Mouse (Mus musculus): Measurements from ENCODE around the gene Coq9. TPM values are rescaled to one million over a fixed set of nuclear protein-coding genes. Genes with fewer than 3 reads are reported as not detected.

Gene Coq9
- polyA plus RNA-seq, 1 experiment from 2014 or later = 54.9 TPM

DNA sequence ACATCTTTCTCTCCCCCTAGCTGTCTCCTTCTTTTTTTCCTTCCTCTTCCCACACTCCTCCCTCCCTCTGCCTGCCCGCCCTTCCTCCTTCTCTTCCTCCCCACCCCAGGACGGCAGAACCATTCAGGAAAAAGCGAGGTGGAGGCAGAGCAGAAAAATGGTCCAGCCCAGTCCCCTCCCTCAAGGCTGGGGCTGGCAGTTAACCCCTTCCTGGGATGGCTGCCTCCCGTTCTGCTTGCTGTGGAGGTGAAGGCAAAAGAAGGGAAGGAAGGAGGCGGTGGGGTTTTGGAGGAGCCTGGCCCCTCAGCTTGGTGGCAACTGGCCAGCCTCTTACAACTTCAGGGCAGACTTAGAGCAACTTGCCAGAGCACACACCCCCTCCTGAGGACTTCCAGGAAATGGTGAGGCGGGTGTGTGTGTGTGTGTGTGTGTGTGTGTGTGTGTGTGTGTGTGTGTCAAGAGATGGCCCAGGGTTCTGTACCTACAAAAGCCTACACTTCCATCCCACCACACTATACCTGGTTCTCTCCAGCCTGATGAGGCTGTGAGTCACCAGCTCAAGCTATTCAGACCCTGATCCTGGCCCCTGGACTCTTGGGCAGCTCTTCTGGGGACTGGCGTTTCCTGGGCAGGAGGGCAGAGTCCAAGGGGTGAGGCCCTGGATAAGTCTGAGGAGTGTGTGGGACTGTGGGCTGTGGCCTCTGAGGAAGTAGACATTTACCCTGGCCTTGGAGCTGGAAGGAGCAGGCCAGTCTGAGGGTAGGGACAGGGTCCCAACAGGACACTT is 33.2 kb downstream of the Coq9 start:
- 4% methylated on average over 7 of the region's 7 CpGs for WGBS
- H3K9ac ChIP-seq (replicated peaks; ENCODE audit: low read length) = peak overlapping the region; percentile 81
- peak; percentile 77 for ATAC-seq (ENCODE audit: low FRiP score, low TSS enrichment)
- H3K4me1 ChIP-seq (ENCODE audit: control insufficient read depth, insufficient read depth, low read length) = peaks cover 46% of the 10 kb centered on the region
- peak; percentile 91 for DNase-seq
- no peaks in the 10 kb centered on the region for H3K9me3 ChIP-seq (ENCODE audit: control insufficient read depth, low read length)
- peak overlapping the region; percentile 84 for H3K4me2 ChIP-seq (ENCODE audit: low read length)
- H3K4me3 ChIP-seq (replicated peaks; ENCODE audit: low read depth, low read length) = peak overlapping the region; percentile 68
- peak overlapping the region; percentile 74 for H3K27ac ChIP-seq (replicated peaks; ENCODE audit: low read depth, low read length)
- H3K27me3 ChIP-seq (ENCODE audit: control insufficient read depth, insufficient read depth, low read length) = peaks cover 12% of the 10 kb centered on the region
- H3K36me3 ChIP-seq (ENCODE audit: control insufficient read depth, insufficient read depth, low read length) = peaks cover 9% of the 10 kb centered on the region

GRCm38 (mm10) chr8:94872156-94872555 is 34.0 kb downstream of the Coq9 start:
- Histone ChIP-seq H3K9me3 (ENCODE audit: control insufficient read depth, low read length) (no peaks in the 10 kb centered on the region), H3K4me1 (ENCODE audit: control insufficient read depth, insufficient read depth, low read length) (peaks cover 47% of the 10 kb centered on the region), H3K4me2 (ENCODE audit: low read length) (no peak overlapping the region), H3K4me3 (replicated peaks; ENCODE audit: low read depth, low read length) (no peak overlapping the region), H3K27ac (replicated peaks; ENCODE audit: low read depth, low read length) (no peak overlapping the region), H3K9ac (replicated peaks; ENCODE audit: low read length) (no peak overlapping the region), H3K27me3 (ENCODE audit: control insufficient read depth, insufficient read depth, low read length) (peaks cover 12% of the 10 kb centered on the region), H3K36me3 (ENCODE audit: control insufficient read depth, insufficient read depth, low read length) (peaks cover under 1% of the 10 kb centered on the region)
- 39% methylated on average over 3 of the region's 3 CpGs for whole genome bisulfite sequencing
- ATAC-seq (ENCODE audit: low FRiP score, low TSS enrichment) = no peak
- DNase-seq = peak; percentile 20

GRCm38 (mm10) chr8:94872576-94872975 is 34.5 kb downstream of the Coq9 start:
- ATAC-seq (ENCODE audit: low FRiP score, low TSS enrichment) (no peak), DNase-seq (no peak)
- WGBS = 79% methylated on average over 2 of the region's 2 CpGs
- Histone ChIP-seq H3K4me3 (replicated peaks; ENCODE audit: low read depth, low read length) (no peak overlapping the region), H3K9ac (replicated peaks; ENCODE audit: low read length) (no peak overlapping the region), H3K4me1 (ENCODE audit: control insufficient read depth, insufficient read depth, low read length) (peaks cover 47% of the 10 kb centered on the region), H3K27me3 (ENCODE audit: control insufficient read depth, insufficient read depth, low read length) (peaks cover 12% of the 10 kb centered on the region), H3K36me3 (ENCODE audit: control insufficient read depth, insufficient read depth, low read length) (no peaks in the 10 kb centered on the region; the same call in 1 of the 2 replicates), H3K27ac (replicated peaks; ENCODE audit: low read depth, low read length) (no peak overlapping the region), H3K9me3 (ENCODE audit: control insufficient read depth, low read length) (no peaks in the 10 kb centered on the region), H3K4me2 (ENCODE audit: low read length) (no peak overlapping the region)

GRCm38 (mm10) chr8:94874358-94874757 is 36.2 kb downstream of the Coq9 start:
- Histone ChIP-seq H3K4me1 (ENCODE audit: control insufficient read depth, insufficient read depth, low read length) (peaks cover 31% of the 10 kb centered on the region), H3K27ac (replicated peaks; ENCODE audit: low read depth, low read length) (no peak overlapping the region), H3K4me2 (ENCODE audit: low read length) (no peak overlapping the region; the same call in 1 of the 2 replicates), H3K36me3 (ENCODE audit: control insufficient read depth, insufficient read depth, low read length) (no peaks in the 10 kb centered on the region), H3K9ac (replicated peaks; ENCODE audit: low read length) (no peak overlapping the region), H3K27me3 (ENCODE audit: control insufficient read depth, insufficient read depth, low read length) (peaks cover 12% of the 10 kb centered on the region), H3K4me3 (replicated peaks; ENCODE audit: low read depth, low read length) (0 out of 2 replicates have a peak overlapping the region, but pooled peaks have one; percentile 55), H3K9me3 (ENCODE audit: control insufficient read depth, low read length) (no peaks in the 10 kb centered on the region)
- DNase-seq (peak; percentile 77), ATAC-seq (ENCODE audit: low FRiP score, low TSS enrichment) (no peak)
- WGBS = 15% methylated on average over 6 of the region's 6 CpGs

DNA sequence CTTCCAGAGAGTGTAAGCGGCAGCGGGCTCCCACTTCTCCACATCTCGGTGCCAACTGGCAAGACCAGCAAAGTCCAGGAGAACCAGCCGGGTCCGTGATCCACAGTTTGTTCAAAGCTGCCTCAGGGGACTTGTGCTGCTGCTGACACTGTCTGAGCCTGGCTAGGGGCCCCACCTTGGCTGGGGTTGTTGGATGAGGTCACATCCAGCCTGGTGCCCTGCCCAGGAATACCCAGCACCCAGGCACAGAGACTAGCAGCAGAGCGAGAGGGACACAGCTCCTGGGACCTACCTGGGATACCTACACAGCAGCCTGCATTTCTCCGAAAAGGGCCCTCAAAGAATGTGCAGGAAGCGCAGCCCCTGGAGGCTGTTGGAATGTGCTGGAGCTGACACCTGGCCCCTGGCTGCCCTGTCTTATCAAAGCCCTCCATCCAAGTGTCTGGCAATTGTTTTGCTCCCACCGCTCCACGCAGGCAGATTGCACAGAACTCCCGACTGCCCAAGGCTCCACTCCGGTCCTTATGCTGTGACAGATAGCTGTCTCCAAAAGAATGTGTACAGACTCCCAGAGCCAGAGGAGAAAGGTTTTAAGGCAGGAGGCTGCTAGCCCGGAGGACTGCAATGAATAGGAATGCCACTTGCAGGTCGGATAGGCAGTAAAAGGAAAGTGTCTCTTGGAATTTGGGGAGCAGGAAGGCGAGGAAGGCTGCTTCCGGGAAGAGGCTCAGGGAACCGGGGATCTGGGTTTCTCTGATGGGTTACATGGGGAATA is 37.2 kb downstream of the Coq9 start:
- peak; percentile 29 for DNase-seq
- no peak for ATAC-seq (ENCODE audit: low FRiP score, low TSS enrichment)
- no peaks in the 10 kb centered on the region for H3K36me3 ChIP-seq (ENCODE audit: control insufficient read depth, insufficient read depth, low read length)
- 20% methylated on average over 17 of the region's 17 CpGs for WGBS
- peak overlapping the region; percentile 55 for H3K4me3 ChIP-seq (replicated peaks; ENCODE audit: low read depth, low read length)
- H3K4me1 ChIP-seq (ENCODE audit: control insufficient read depth, insufficient read depth, low read length) = peaks cover 23% of the 10 kb centered on the region
- peaks cover 12% of the 10 kb centered on the region for H3K27me3 ChIP-seq (ENCODE audit: control insufficient read depth, insufficient read depth, low read length)
- peak overlapping the region; percentile 60; the same call in 1 of the 2 replicates for H3K9ac ChIP-seq (replicated peaks; ENCODE audit: low read length)
- H3K4me2 ChIP-seq (ENCODE audit: low read length) = peak overlapping the region; percentile 97
- no peaks in the 10 kb centered on the region for H3K9me3 ChIP-seq (ENCODE audit: control insufficient read depth, low read length)
- no peak overlapping the region for H3K27ac ChIP-seq (replicated peaks; ENCODE audit: low read depth, low read length)

GRCm38 (mm10) chr8:94875871-94876150 is 37.7 kb downstream of the Coq9 start:
- Histone ChIP-seq H3K27me3 (ENCODE audit: control insufficient read depth, insufficient read depth, low read length) (peaks cover 12% of the 10 kb centered on the region), H3K27ac (replicated peaks; ENCODE audit: low read depth, low read length) (no peak overlapping the region), H3K36me3 (ENCODE audit: control insufficient read depth, insufficient read depth, low read length) (no peaks in the 10 kb centered on the region), H3K4me2 (ENCODE audit: low read length) (peak overlapping the region; percentile 97), H3K4me1 (ENCODE audit: control insufficient read depth, insufficient read depth, low read length) (peaks cover 23% of the 10 kb centered on the region), H3K9me3 (ENCODE audit: control insufficient read depth, low read length) (no peaks in the 10 kb centered on the region), H3K4me3 (replicated peaks; ENCODE audit: low read depth, low read length) (peak overlapping the region; percentile 55), H3K9ac (replicated peaks; ENCODE audit: low read length) (peak overlapping the region; percentile 60)
- DNase-seq (no peak), ATAC-seq (ENCODE audit: low FRiP score, low TSS enrichment) (no peak)
- under 1% methylated on average over 16 of the region's 20 CpGs for WGBS

- Histone ChIP-seq H3K9me3 (ENCODE audit: control insufficient read depth, low read length) (no peaks in the 10 kb centered on the region), H3K4me3 (replicated peaks; ENCODE audit: low read depth, low read length) (peak within 1 kb of the TSS; percentile 55), H3K27me3 (ENCODE audit: control insufficient read depth, insufficient read depth, low read length) (peaks cover 12% of the 10 kb centered on the region), H3K4me2 (ENCODE audit: low read length) (peak within 1 kb of the TSS; percentile 97), H3K27ac (replicated peaks; ENCODE audit: low read depth, low read length) (no peak within 1 kb of the TSS), H3K9ac (replicated peaks; ENCODE audit: low read length) (peak within 1 kb of the TSS; percentile 60), H3K36me3 (ENCODE audit: control insufficient read depth, insufficient read depth, low read length) (no peaks in the 10 kb centered on the region), H3K4me1 (ENCODE audit: control insufficient read depth, insufficient read depth, low read length) (peaks cover 20% of the 10 kb centered on the region)
- DNase-seq (peak; percentile 80), ATAC-seq (ENCODE audit: low FRiP score, low TSS enrichment) (peak; percentile 69)
- WGBS = 2% methylated on average over 34 of the region's 37 CpGs
These were observed 38.1 kb downstream of the Coq9 start, which contains the start of gene Dok4 for GRCm38 (mm10) chr8:94876197-94876730. TSS of gene Dok4 (minus strand) at chr8:94876330.

- no peak for DNase-seq
- WGBS = 52% methylated on average over 3 of the region's 3 CpGs
- H3K9ac ChIP-seq (replicated peaks; ENCODE audit: low read length) = no peak overlapping the region
- H3K4me2 ChIP-seq (ENCODE audit: low read length) = peak overlapping the region; percentile 97
- H3K27ac ChIP-seq (replicated peaks; ENCODE audit: low read depth, low read length) = no peak overlapping the region
- peaks cover 12% of the 10 kb centered on the region for H3K27me3 ChIP-seq (ENCODE audit: control insufficient read depth, insufficient read depth, low read length)
- peaks cover 15% of the 10 kb centered on the region; the same call in 1 of the 2 replicates for H3K4me1 ChIP-seq (ENCODE audit: control insufficient read depth, insufficient read depth, low read length)
- no peaks in the 10 kb centered on the region for H3K9me3 ChIP-seq (ENCODE audit: control insufficient read depth, low read length)
- H3K36me3 ChIP-seq (ENCODE audit: control insufficient read depth, insufficient read depth, low read length) = no peaks in the 10 kb centered on the region
- no peak overlapping the region for H3K4me3 ChIP-seq (replicated peaks; ENCODE audit: low read depth, low read length)
- ATAC-seq (ENCODE audit: low FRiP score, low TSS enrichment) = no peak
These were observed 38.7 kb downstream of the Coq9 start for GRCm38 (mm10) chr8:94876820-94877219.
